ENCODE assay signal across 9 mouse cellular contexts in genomic region chr1:86430056-86430455, GRCm38 (mm10). TPM values are rescaled to one million over a fixed set of nuclear protein-coding genes. Genes with fewer than 3 reads are reported as not detected.
DNase-seq lines count a peak whose midpoint lies in the region; ATAC-seq and TF ChIP-seq lines count a peak whose summit lies in the region.
"Had no signal": no experiment of that assay in that cellular context is flagged by ENCODE, and none has a peak within 500 bp of the region (broad histone marks: within the 10 kb centered on the region; RNA-seq: fewer than 3 reads in every experiment).

No protein-coding gene starts in this region.

- H3K4me2 ChIP-seq in forebrain, postnatal 0 days (ENCODE audit: low read depth) = no peak overlapping the region
- no peak overlapping the region for H3K4me2 ChIP-seq in forebrain, embryonic 13.5 days

- H3K36me3 ChIP-seq in forebrain, postnatal 0 days (ENCODE audit: insufficient read depth) = no peaks in the 10 kb centered on the region
- H3K36me3 ChIP-seq in forebrain, embryonic 13.5 days (ENCODE audit: poor library complexity, severe bottlenecking) = no peaks in the 10 kb centered on the region

- DNase-seq in forebrain, postnatal 0 days = peak; percentile 89
- peak; percentile 97 for DNase-seq in ES-CJ7 (ENCODE audit: low read depth, low spot score)
- DNase-seq in cerebellum, adult 11-12 months = peak; percentile 57
- peak; percentile 69 to 78 for DNase-seq in frontal cortex, postnatal 25 days (ENCODE audit: low spot score in 2 of 2)
- peak; percentile 63 to 90 for DNase-seq in layer of hippocampus, adult 18-20 months (ENCODE audit: low spot score in 2 of 2)
- peak; percentile 85 for DNase-seq in lung, postnatal 25 days (ENCODE audit: low spot score)
- peak; percentile 53 to 73 for DNase-seq in spleen, adult 18-20 months

- no peak overlapping the region for H3K27ac ChIP-seq in forebrain, postnatal 0 days (ENCODE audit: low read depth, low read length)
- no peak overlapping the region for H3K27ac ChIP-seq in forebrain, embryonic 13.5 days

- H3K4me3 ChIP-seq in forebrain, postnatal 0 days (ENCODE audit: low read depth, low read length) = no peak overlapping the region
- H3K4me3 ChIP-seq in forebrain, embryonic 13.5 days = no peak overlapping the region

- peaks cover 14% of the 10 kb centered on the region for H3K4me1 ChIP-seq in forebrain, postnatal 0 days (ENCODE audit: insufficient read depth)
- peaks cover 22% of the 10 kb centered on the region for H3K4me1 ChIP-seq in forebrain, embryonic 13.5 days

- H3K9me3 ChIP-seq in forebrain, postnatal 0 days (ENCODE audit: low read length) = no peaks in the 10 kb centered on the region
- H3K9me3 ChIP-seq in forebrain, embryonic 13.5 days (replicated peaks) = no peaks in the 10 kb centered on the region

- TF ChIP-seq CTCF in forebrain, postnatal 0 days (IDR thresholded peaks at IDR 0.05; ENCODE audit: low read depth) = peak; percentile 93

- H3K9ac ChIP-seq in forebrain, postnatal 0 days = no peak overlapping the region
- H3K9ac ChIP-seq in forebrain, embryonic 13.5 days = no peak overlapping the region

- no peaks in the 10 kb centered on the region for H3K27me3 ChIP-seq in forebrain, postnatal 0 days (ENCODE audit: insufficient read depth, low read length)
- H3K27me3 ChIP-seq in forebrain, embryonic 13.5 days = no peaks in the 10 kb centered on the region

- ATAC-seq in forebrain, postnatal 0 days = no peak
- ATAC-seq in forebrain, embryonic 13.5 days = no peak

- 50% methylated on average over 2 of the region's 2 CpGs for WGBS in forebrain, postnatal 0 days
- 47% methylated on average over 2 of the region's 2 CpGs for WGBS in forebrain, embryonic 13.5 days

RNA-seq across cellular contexts. Expression of gene Tex44, which starts 3.9 kb away (rescaled TPM):
- total RNA-seq in forebrain, postnatal 0 days (2014; rRNA removed) = 0.29 TPM in 1 of 2 replicates, not detected in the other
- polyA plus RNA-seq in forebrain, postnatal 0 days (2015; fragmentation: Nextera tagmentation; extraction: Ambion mirVana) = not detected in 2 replicates
- not detected in 2 replicates for polyA plus RNA-seq in forebrain, embryonic 13.5 days (2015; fragmentation: Nextera tagmentation; extraction: Ambion mirVana)
- total RNA-seq in layer of hippocampus, adult 18-20 months (2021) = not detected
- polyA plus RNA-seq: liver, embryonic 16.5 days had no signal

RNA-seq across cellular contexts. Expression of gene Nmur1, which starts 4.0 kb away (rescaled TPM):
- total RNA-seq in forebrain, postnatal 0 days (2014; rRNA removed) = 0.15 and 0.33 TPM in 2 replicates
- 0.17 and 0.19 TPM in 2 replicates for polyA plus RNA-seq in forebrain, postnatal 0 days (2015; fragmentation: Nextera tagmentation; extraction: Ambion mirVana)
- 0.14 TPM in 1 of 2 replicates, not detected in the other for polyA plus RNA-seq in forebrain, embryonic 13.5 days (2015; fragmentation: Nextera tagmentation; extraction: Ambion mirVana)
- total RNA-seq in layer of hippocampus, adult 18-20 months (2021) = not detected
- polyA plus RNA-seq: liver, embryonic 16.5 days had no signal
